Mouse (Mus musculus) lung, postnatal 4 days (tissue): Measurements from ENCODE around the gene Smarcb1.
"Not testable (repeated sequence)": the region's sequence is repeated elsewhere in the genome, so short reads cannot be mapped to it uniquely, and the experiment has no call there.

Experiments
- DNase-seq, 2 experiments: peaks; one replicate each; pipeline ENCODE4 v3.0.0; 2021

Gene Smarcb1

DNA sequence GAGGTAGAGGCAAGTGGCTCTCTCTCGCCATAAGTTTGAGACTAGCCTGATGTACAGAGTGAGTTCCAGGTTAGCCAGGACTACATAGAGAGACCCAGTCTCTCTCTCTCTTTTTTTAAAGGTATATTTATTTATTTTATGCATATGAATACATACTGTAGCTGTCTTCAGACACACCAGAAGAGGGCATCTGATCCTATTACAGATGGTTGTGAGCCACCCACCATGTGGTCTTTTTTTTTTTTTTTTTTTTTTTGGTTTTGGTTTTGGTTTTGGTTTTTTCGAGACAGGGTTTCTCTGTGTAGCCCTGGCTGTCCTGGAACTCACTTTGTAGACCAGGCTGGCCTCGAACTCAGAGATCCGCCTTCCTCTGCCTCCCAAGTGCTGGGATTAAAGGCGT, 33.9 kb downstream of the Smarcb1 start:
- not testable (repeated sequence) for DNase-seq

DNA sequence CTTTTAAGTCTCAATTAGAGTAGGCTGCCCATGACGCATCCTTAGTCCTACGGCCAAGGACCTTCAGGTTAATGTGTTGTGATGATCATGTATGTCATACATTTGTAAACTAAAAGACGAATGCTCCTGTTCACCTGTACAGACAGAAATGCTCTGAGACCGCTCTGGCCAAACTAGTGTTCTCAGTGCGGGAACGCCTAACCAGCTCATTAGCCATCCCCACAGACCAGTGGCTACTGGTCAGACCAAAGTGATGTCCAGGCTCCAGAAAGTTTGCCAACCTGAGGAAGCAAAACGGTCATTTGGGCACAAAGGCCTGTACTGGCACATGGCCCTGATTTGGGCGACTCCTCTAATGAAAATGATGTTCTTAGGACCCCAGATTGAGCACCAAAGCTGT, 36.7 kb downstream of the Smarcb1 start:
- DNase-seq = no peak

DNA sequence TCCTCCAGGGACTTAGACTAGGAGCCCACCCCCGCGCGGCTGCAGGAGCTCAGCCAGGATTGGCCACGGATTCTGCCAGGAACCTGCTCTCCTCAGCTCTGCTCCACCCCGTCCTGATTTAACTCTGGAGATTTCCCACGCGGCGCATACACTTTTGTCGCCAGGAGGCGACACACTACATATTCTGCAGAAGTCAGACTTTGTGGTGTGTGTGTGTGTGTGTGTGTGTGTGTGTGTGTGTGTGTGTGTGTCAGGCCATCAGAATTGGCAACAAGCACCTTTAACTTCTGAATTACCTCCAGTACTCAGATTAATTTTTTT, 38.2 kb downstream of the Smarcb1 start:
- peak; percentile 84 to 87 for DNase-seq

DNA sequence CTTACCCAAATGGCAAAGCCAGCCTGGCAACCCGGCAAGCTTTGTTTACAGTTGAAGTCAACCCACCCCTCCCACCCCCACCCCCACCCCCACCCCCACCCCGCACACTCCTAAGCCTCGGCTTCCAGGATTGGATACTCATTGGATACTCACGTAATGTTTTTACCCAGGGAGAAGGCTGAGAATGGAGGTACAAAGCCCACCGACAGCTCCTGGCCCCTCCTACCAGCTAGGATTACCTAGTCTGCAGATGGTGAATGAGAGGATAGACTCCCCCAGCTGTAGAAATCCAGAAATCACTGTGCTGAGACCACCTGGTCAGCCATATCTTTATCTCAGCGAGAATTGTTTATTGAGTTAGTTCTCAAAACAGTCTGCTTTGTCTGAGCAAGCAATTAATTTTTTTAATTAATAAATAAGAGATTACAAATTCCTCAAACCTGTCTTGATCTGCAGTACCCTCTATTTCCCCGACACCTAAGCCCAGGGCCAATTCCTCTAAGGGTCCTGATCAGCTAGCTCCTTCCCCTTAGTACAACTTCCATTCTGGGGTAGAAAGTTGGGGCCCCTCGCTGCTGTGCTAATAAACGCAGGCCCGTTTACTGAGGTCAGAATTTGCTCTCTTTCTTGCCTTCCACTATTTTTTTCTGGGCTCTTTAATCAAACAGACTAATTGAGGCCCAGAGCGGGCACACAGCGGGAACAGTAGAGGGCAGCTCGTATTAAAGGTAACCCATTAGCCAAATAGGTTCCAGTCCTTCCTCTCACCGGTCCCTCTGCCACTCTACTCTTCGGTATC, 38.8 kb downstream of the Smarcb1 start:
- no peak for DNase-seq

DNA sequence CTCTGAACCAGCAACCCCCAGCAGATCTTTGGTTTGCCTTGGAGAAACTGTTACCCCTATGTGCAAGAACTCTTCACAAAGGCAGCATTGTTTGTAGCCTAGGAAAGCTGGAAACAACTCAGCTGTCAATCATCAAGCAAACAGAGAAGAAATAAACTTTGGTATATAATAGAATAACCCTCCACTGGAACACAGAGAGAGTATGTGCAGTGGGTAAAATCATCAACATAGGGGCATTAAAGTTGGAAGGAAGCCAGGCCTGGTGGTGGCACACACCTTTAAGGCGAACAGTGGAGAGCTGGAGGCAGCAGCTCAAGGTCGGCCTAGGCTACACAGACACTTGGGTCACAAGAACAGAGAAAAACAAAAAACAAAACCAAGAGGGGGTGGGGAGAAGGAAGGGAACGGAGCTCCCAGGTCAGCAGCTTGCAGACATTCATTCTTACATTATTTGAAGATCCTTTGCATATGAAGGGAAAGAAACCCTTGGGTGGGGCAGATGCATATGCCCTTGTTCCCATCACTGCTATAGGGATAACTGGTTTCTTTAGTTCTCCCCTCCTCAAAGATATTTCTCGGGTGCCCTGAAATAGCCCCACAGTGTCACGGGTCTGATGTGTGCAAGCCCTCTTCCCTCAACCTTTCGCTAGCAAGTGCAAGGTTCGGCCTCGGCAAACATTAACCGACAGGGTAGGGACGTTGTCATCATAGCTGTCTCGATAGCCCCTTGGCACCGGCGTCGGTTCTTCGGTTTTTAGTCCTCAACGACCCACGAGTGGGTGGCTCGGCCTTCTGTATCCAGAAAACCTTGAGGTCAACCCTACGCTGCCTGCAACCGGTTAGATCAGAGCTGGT, 39.6 kb downstream of the Smarcb1 start:
- no peak for DNase-seq

DNA sequence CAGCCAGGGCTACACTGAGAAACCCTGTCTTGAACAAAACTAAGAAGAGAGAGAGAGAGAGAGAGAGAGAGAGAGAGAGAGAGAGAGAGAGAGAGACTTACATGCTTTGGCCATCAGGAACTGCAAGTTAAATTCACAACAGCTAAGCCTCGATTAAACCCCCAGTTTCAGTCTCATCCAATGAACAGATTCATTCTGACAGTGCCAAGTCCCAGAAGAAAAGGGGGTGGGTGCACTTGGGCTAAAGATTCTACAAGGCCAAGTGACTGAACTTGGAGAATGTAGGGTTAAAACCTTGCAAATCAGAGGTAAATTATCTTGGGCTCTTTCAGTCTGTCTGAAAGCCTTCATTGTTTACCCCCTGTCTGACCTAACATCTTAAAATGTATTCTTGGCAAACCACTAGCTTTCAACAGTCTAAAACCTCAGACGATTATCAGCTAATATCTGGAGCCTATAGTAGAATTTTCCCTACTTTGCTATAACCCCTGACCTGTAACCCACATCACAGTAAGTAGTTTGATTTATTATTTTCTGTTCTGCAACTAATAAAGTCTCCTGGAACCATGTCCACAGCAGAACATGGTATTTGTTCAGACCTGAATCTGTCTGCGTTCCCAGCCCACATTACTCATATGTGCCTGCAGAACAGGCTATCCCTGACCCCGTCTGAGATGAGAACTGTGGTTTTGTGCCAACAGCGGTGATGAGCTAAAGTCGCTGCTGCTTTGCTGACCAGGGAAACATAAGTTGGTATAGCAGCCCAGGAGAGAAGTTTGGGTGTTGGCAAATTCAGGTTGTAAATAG, 40.4 kb downstream of the Smarcb1 start:
- DNase-seq = no peak

DNA sequence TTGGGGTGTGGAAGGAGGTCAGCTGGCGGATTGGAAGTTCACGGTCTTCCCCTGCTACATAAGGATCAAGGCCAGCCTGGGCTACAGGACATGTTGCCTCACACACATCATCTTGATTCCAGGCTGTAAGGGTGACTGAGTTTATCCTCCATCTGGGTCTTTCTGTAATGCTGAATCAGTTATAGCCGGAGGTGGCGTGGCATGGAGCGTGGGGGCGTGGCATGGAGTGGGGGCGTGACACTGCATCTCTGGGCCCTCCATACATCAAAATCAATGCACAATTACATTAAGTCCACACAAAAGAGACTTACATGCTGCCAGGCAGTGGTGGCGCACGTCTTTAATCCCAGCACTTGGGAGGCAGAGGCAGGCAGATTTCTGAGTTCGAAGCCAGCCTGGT, 41.1 kb downstream of the Smarcb1 start:
- no peak for DNase-seq

DNA sequence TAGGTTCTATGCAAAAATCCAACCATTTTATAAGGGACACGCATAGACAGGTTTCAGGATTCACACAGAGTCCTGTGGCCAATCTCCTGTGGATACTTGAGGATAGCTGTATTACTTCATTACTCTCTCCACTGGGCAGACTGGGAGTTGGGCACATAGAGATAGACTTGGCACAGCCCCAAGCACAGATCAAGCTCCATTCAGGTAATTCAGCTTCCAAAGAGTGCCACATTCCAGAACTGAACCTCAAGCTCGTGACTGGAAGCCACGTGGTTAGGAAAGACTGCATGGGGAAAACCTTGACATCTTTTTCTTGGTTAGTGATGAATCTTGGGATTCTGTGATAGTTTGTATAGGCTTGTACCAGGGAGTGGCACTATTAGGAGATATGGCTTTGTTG, 42.6 kb downstream of the Smarcb1 start:
- no peak for DNase-seq

DNA sequence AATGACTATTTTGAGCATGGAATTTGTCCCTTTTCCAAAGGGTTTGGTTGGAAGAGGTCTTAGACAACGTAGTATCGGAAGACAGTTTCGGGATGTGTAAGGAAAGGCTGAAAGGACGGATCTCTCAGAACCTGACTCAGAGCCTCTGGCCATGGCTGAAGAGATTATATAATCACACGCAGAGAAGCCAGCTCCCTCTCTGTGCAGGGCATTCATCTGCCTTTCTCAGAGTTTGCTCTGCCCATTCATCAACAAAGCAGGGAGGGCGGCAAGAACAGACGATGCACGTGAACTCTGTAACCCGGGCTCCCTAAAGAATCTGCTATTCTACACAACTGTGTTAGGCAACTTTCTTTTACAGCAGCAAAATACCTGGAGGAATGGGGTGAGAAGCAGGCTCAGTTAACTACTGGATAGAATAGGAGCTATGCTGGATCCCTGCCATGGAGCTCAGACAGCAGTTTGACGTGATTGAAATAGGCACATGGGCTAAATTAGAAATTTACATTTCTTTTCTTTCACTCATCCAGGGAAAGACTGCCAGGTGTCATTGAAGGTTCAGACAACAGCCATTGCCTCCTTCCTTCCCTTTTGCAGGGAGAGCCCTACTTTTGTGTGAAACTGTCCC, 47.8 kb downstream of the Smarcb1 start:
- no peak for DNase-seq

DNA sequence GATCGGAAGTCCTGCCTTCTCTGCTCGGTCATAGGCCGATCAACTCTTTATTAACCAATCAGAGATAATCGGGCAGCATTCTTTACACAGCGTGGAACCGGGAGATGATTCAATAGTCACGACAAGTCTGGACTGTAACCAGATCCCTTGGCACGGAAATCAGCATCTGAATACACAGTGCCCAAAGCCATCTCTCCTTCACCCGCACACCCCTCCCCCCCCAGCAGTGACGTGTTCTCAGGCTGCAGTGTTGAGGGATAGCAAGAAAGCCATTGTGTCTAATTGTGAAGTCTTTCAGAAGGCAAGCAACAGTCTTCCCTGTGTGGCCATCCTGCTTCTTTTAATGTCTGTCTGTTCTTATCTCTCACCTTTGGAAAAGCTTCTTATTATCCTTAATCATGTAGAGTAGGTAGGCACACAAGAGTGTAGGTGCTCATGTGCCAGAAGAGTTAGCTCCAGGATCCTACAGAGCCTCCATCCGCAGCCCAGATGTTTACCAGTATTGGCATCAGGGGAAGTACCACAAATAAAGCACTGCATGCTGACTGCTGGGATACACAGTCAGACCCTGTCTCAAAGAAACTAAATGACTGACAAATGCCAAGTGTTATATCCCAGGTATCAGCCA, 48.4 kb downstream of the Smarcb1 start:
- peak; percentile 76 to 78 for DNase-seq

DNA sequence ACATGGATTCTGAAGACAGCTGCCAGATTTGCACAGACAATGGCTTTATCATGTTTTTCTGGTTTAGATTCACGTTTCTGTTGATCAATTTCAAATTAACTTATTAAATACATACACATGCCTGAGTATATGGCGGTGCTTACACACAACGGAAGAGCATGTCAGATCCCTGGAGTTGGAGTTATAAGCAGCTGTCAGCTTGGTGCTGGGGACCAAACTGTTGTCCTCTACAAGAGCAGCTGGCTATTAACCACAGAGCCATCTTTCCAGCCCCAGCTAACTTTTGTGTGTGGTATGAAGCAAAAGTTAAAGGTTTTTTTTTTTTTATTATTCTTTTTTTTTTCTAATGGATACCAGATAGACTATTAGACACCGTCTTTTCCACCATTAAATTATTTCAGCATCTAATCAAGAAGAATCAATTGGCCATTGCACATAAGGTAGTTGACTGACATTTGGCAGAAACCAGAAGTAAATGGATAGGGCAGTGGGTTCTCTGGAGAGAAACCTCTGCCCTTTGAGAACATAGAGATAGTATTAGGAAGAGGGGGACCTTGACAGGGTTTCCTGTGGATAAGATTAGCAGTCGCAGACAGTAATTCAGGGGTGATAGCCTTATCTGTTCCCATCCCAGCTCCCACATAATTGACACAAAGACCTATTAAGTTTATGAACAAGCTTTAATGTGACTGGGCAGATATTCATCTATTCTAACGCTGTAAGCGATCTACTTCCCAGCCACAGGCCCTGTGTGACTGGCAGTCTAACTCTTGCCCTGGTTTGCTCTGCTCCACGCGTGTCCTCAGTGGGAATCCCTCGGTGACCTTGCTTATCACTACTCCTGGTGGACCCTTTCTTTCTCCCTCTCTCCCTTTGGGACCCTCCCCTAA, 49.1 kb downstream of the Smarcb1 start:
- DNase-seq = no peak

DNA sequence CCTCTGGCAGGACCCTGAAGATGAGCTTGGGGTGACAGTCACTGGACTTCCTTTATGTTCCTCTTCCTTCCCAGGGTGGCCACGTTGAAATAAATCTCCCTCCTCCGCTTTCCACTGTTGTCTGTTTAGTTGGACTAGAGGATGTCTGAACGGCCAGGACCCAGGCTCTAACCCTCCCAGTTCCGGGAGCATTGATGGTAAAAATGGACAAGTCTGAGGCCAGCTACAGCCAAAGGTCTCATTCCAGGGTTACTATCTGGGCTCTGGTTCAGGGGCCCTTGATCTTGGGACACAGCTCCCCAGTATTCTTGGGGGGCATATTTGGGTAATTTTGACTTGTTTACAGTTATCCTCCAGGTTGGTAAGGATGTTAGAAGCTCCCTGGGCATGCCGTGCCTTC, 59.8 kb downstream of the Smarcb1 start:
- no peak for DNase-seq

DNA sequence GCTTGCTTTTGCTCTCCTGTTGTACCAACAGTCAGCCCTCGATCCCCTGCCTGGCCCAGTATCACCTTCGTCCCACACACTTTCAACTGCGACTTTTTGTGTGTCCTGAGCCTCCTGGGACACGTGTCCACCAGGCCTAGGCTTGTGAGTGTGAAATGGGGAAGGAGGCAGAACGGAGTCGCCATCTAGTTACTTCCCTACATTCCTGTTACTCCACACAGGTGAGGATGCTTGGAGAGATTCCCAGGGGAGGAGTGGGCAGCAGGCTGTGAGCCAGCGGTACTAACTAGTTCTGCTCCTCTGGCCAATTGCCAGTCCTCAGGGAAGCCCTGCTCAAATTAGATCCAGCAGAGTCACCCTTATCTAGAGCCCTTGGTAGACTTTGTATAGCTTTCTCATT, 60.7 kb downstream of the Smarcb1 start:
- DNase-seq = no peak

DNA sequence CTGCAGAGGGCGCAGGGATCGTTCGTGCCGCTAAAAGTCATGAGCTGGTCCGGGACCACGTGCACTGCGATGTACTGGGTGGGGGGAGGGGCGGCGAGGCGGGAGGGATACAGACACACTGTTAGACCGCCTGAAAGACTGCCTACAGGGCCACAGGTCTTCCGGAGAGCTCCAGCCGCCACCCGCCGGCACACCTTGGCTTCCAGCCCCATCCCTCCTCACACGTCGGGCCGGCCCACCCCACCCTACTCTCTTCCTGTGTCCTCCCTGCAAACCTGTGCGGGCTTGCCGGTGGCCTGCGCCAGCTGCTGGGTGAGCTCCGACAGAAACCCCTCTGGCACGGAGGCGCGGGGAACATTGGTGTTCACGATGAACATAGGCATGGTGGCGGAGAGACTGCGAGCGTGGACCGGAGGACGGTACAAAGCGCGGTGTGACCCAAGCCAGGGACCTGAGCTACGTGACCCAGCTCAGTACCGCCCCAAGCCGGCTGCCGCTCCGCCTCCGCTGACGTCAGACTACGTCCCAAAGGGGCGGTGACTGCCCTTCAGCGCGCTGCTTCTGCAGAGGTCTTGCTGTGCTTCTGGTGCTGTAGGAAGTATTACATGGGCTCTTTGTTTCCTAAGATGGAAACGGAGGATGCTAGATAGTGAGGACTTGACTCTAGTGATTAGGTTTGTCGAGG, 61.5 kb downstream of the Smarcb1 start, which contains the start of gene Mif:
Gene Mif, minus strand, starts transcription at position 455 of the 685 bp plus-strand sequence.
- DNase-seq = peak; percentile 90

DNA sequence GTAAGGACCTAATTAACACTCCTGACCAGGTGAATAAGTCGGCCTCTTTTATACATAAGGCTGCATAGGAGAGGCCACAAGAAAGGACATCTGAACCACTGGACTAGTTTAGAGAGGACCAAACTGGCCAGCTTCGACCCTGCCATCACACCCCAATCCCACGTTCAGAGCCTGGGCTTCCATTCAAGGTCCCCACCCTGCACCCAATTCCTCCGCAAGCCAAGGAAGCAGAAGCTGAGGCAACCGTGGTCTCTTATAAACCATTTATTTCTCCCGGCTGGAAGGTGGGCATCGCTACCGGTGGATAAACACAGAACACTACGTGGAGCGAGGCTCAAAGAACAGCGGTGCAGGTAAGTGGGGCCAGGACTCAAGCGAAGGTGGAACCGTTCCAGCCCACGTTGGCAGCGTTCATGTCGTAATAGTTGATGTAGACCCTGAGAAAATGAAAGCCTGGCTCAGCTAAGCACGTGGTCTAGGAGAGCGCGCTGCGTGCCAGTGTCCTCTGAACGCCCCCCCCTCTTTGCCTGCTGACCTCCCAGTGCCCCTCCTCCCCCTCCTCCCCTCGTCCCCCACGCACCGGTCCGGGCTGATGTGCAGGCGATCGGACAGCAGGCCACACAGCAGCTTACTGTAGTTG, 62.2 kb downstream of the Smarcb1 start:
- DNase-seq = peak; percentile 35 to 38

DNA sequence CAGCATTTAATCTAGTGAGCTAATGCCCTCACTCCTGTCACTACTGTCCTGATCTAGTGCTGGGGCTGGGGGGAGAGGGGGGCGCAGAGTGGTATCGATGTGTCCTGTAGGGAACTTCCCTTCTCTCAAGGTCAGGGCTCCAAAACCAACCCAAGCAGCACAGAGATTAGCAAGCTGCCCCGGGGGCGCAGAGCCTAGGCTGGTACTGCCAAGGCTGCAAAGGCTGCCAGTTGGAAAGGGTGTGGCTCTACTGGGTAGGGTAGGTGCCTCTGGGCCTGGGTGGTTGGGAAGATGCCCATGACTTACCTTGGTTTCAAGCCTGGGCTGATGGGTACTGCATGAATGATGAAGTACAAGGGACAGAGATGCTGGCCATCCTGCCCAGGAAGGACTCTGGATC, 63.8 kb downstream of the Smarcb1 start:
- no peak for DNase-seq

DNA sequence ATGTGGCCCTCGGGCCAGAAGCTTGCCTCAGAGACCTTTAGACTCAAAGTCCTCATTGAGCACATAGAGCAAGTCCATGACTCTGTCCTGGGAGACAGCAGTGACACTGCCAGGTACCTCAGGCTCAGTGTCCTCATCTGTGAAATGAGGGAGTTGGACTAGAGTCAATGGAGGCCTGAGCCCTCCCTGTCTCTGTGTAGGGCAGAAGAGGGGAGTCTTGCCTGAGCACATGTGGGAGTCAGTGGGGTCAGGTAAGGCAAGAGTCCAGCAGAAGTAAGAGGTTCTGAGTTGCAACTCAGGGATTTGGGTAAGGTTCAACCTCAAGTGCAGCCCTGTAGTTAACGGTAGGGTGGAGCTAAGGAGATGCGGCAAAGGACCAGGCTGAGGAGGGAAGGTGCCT, 64.4 kb downstream of the Smarcb1 start:
- DNase-seq = no peak

DNA sequence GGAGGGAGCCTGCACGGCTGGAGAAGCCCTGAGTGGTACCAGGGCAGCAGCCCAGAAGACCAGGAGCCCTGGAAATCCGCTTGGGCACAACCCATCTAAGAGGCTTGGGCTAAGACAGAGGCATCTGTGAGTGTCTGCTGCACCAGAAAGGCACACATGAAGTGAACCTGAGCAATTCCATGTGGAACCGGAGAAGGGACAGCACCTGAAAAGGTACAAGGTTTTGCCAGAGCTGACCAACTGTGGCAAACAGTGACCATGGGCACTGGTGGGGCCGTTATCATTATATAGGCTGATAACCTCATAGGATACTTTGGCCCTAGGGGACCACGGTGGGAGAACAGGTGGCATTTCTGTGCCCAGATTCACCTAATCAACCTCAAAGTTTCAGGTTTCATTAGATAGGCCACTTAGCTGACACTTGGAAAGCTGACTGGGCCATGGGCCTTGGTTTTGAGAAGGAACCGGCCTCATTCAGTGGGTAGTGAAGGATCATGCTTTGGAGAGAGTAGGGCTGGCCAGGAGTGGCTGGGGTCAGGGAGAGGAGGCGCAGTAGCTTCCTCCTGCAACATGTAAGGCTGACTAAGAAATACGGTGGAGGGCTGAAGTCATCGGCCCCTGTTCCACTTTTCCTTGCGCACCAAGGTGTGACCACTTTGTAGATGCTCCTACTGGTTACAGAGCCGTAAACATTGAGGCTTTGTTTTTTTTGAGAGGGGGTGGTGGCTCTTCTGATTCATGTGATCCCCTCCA, 65.1 kb downstream of the Smarcb1 start:
- no peak for DNase-seq

DNA sequence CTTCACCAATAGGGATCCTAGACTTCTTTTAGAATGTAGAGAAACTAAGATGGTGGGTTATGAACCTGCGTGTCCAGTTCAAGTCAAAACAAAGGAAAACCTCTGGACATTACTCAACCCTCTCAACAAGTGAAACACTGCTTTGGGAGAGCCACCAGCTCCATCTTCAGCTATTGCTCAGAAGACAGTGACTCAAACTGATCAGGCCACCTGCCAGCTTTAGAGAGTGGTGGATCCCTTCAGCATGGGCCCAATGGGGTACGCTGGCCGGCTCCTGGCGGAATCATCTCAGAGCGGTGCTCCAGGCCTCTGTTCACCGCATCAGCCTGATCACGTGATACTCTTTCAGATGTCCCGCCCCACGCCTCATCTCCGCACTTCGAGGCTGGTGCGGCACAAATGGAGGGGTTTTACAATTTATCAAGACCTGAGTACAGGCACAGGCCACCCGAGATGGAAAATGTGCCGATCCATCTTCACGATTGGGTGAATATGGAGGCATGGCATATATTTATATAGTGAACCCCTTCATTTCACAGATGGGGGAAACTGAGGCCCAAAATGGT, 65.9 kb downstream of the Smarcb1 start:
- no peak for DNase-seq
